Mouse (Mus musculus): ENCODE data around the gene Ugp2. TPM values are rescaled to one million over a fixed set of nuclear protein-coding genes. Genes with fewer than 3 reads are reported as not detected.
"Not testable (repeated sequence)": the region's sequence is repeated elsewhere in the genome, so short reads cannot be mapped to it uniquely, and the experiment has no call there.

Ugp2 gene
- polyA plus RNA-seq, 1 experiment: 11.6 TPM

DNA sequence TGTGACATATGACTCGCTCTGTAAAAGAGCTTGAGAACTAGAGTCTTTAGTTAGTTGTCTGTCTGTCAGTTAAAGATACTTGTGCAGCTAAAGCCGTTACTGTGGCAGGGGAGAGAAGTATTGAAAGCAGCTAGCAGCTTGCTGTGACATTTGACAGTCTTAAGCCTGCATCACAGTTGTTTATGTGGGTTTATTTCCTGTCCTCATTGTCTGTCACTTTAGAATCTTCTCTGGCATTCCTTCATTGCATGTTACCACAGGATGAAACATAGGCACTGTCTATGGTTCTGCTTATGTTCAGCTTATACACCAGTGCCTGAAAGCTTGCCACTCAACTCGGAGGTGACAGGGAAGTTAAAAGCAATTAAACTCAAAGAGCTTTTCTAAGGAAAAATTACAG is 67.4 kb downstream of the Ugp2 start:
- peaks cover 49% of the 10 kb centered on the region for H3K36me3 ChIP-seq (ENCODE audit: control insufficient read depth, insufficient read depth)

DNA sequence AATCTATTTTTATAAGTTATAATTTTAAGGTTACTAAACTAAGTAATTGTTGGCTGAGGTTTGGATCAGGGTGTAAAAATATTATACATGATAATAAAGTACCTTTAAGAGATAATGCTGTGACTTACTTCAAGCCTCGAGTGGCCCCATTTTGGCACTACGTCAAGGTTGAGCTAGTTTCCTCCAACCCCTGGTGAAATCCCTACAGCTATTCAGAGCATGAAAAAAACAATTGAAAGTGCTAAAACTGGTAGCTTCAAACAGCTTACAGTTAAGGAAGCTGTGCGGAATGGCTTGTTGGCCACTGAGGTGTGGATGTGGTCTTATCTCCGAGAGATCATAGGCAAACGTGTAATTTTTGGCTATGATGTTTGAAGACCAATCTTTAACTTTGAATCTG is 75.5 kb downstream of the Ugp2 start:
- Histone ChIP-seq H3K79me3 (ENCODE audit: low read depth) (no peaks in the 10 kb centered on the region), H3K36me3 (ENCODE audit: control insufficient read depth, insufficient read depth) (peaks cover 27% of the 10 kb centered on the region), H3ac (ENCODE audit: control insufficient read depth, insufficient read length, low read depth) (no peak overlapping the region), H3K79me2 (ENCODE audit: control insufficient read depth, insufficient read depth) (no peaks in the 10 kb centered on the region), H3K4me3 (ENCODE audit: insufficient read depth, poor library complexity, severe bottlenecking) (no peak overlapping the region), H3K27me3 (ENCODE audit: control insufficient read depth, insufficient read depth, insufficient read length) (no peaks in the 10 kb centered on the region)
- TF ChIP-seq MYOD1 (IDR thresholded peaks at IDR 0.05; ENCODE audit: control insufficient read depth, insufficient read length, low read depth): no peak
- no peak for TF ChIP-seq FOSL1 (IDR thresholded peaks at IDR 0.05; ENCODE audit: insufficient read depth, low read length, poor library complexity, severe bottlenecking)
- no peak for TF ChIP-seq USF1 (IDR thresholded peaks at IDR 0.05; ENCODE audit: low read depth)
- no peak for TF ChIP-seq MAX (IDR thresholded peaks at IDR 0.05)
- TF ChIP-seq MYOG (IDR thresholded peaks at IDR 0.05; ENCODE audit: control insufficient read depth, extremely low read depth, insufficient read length): no peak

More for the DNA sequence above, 67.4 kb downstream of the Ugp2 start:
- Histone ChIP-seq H3ac (ENCODE audit: control insufficient read depth, insufficient read length, low read depth) (no peak overlapping the region), H3K4me3 (ENCODE audit: insufficient read depth, poor library complexity, severe bottlenecking) (no peak overlapping the region), H3K79me3 (ENCODE audit: low read depth) (no peaks in the 10 kb centered on the region), H3K79me2 (ENCODE audit: control insufficient read depth, insufficient read depth) (no peaks in the 10 kb centered on the region), H3K27me3 (ENCODE audit: control insufficient read depth, insufficient read depth, insufficient read length) (no peaks in the 10 kb centered on the region)
- TF ChIP-seq MYOD1 (IDR thresholded peaks at IDR 0.05; ENCODE audit: control insufficient read depth, insufficient read length, low read depth): no peak
- no peak for TF ChIP-seq FOSL1 (IDR thresholded peaks at IDR 0.05; ENCODE audit: insufficient read depth, low read length, poor library complexity, severe bottlenecking)
- no peak for TF ChIP-seq MYOG (IDR thresholded peaks at IDR 0.05; ENCODE audit: control insufficient read depth, extremely low read depth, insufficient read length)
- TF ChIP-seq USF1 (IDR thresholded peaks at IDR 0.05; ENCODE audit: low read depth): no peak
- no peak for TF ChIP-seq CTCF (IDR thresholded peaks at IDR 0.05; ENCODE audit: control insufficient read depth, insufficient read depth, insufficient read length)
- no peak for TF ChIP-seq MAX (IDR thresholded peaks at IDR 0.05)
- TF ChIP-seq CEBPB (IDR thresholded peaks at IDR 0.05; ENCODE audit: low read depth): no peak

DNA sequence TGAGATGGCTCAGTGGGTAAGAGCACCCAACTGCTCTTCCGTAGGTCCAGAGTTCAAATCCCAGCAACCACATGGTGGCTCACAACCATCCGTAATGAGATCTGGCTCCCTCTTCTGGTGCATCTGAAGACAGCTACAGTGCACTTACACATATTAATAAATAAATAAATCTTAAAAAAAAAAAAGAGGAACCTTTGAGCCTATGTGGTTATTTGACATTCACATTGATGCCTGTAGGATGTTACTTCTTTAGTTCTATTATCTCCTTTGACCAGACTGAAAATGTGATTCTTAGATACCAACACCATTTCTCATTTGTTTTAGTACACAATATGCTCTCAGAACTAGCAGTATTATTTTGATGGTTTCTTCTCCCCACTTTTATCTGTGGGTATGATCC is 82.8 kb downstream of the Ugp2 start:
- not testable (repeated sequence) for H3K79me3 ChIP-seq (ENCODE audit: low read depth); H3K79me2 ChIP-seq (ENCODE audit: control insufficient read depth, insufficient read depth); H3K27me3 ChIP-seq (ENCODE audit: control insufficient read depth, insufficient read depth, insufficient read length); H3ac ChIP-seq (ENCODE audit: control insufficient read depth, insufficient read length, low read depth); H3K4me3 ChIP-seq (ENCODE audit: insufficient read depth, poor library complexity, severe bottlenecking)
- peaks cover 17% of the 10 kb centered on the region for H3K36me3 ChIP-seq (ENCODE audit: control insufficient read depth, insufficient read depth)

DNA sequence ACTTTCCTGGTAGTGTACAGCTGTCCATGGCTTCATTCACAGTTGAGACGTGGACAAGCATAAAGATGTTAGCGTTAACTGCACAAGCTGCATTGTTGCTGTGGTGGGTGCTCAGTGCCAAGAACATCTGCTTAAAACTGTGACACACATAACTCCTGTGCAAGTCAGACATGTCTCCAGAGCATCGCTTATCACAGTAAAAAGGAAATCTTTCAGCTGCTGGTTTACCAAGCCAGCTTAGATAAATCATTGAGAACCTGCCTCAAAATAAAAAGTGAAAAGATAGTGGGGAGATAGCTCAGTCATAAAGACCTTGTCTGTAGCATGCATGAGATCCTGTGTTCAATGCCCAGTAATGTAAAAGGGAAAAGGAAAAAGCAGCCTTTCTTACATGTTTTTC is 84.6 kb downstream of the Ugp2 start:
- H3ac ChIP-seq (ENCODE audit: control insufficient read depth, insufficient read length, low read depth): no peak overlapping the region
- no peak for TF ChIP-seq MYOG (IDR thresholded peaks at IDR 0.05; ENCODE audit: control insufficient read depth, extremely low read depth, insufficient read length)
- no peak for TF ChIP-seq FOSL1 (IDR thresholded peaks at IDR 0.05; ENCODE audit: insufficient read depth, low read length, poor library complexity, severe bottlenecking)
- no peak for TF ChIP-seq CEBPB (IDR thresholded peaks at IDR 0.05; ENCODE audit: low read depth)
- no peak for TF ChIP-seq MAX (IDR thresholded peaks at IDR 0.05)
- TF ChIP-seq MYOD1 (IDR thresholded peaks at IDR 0.05; ENCODE audit: control insufficient read depth, insufficient read length, low read depth): no peak
- TF ChIP-seq CTCF (IDR thresholded peaks at IDR 0.05; ENCODE audit: control insufficient read depth, insufficient read depth, insufficient read length): no peak
- TF ChIP-seq USF1 (IDR thresholded peaks at IDR 0.05; ENCODE audit: low read depth): no peak
- H3K36me3 ChIP-seq (ENCODE audit: control insufficient read depth, insufficient read depth): peaks cover 12% of the 10 kb centered on the region
- H3K4me3 ChIP-seq (ENCODE audit: insufficient read depth, poor library complexity, severe bottlenecking): no peak overlapping the region
- H3K27me3 ChIP-seq (ENCODE audit: control insufficient read depth, insufficient read depth, insufficient read length): no peaks in the 10 kb centered on the region
- peaks cover 4% of the 10 kb centered on the region for H3K79me3 ChIP-seq (ENCODE audit: low read depth)
- H3K79me2 ChIP-seq (ENCODE audit: control insufficient read depth, insufficient read depth): no peaks in the 10 kb centered on the region

DNA sequence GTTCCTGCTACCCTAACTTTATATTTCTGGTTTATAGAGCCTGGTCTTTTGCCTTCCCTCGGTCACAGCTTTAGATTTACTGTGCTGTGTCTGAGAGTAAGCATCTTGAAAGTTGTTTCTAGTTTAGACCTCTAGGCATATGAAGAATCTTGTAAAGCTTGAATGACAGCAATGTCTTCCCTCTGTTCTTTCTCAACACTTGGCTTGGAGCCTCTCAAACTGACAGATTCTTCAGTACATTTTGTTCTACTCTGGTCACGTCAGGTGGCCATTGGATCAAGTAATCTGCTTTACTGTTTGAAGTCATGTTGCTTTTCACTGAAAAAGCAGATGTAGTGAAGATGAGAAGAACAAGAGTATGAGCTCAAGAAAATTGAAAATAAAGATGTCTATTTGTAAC is 94.8 kb downstream of the Ugp2 start:
- Histone ChIP-seq H3K79me3 (ENCODE audit: low read depth) (no peaks in the 10 kb centered on the region), H3ac (ENCODE audit: control insufficient read depth, insufficient read length, low read depth) (no peak overlapping the region), H3K4me3 (ENCODE audit: insufficient read depth, poor library complexity, severe bottlenecking) (no peak overlapping the region), H3K79me2 (ENCODE audit: control insufficient read depth, insufficient read depth) (no peaks in the 10 kb centered on the region), H3K27me3 (ENCODE audit: control insufficient read depth, insufficient read depth, insufficient read length) (no peaks in the 10 kb centered on the region), H3K36me3 (ENCODE audit: control insufficient read depth, insufficient read depth) (peaks cover 34% of the 10 kb centered on the region)
- no peak for TF ChIP-seq USF1 (IDR thresholded peaks at IDR 0.05; ENCODE audit: low read depth)
- TF ChIP-seq FOSL1 (IDR thresholded peaks at IDR 0.05; ENCODE audit: insufficient read depth, low read length, poor library complexity, severe bottlenecking): no peak
- TF ChIP-seq MAX (IDR thresholded peaks at IDR 0.05): no peak
- no peak for TF ChIP-seq MYOG (IDR thresholded peaks at IDR 0.05; ENCODE audit: control insufficient read depth, extremely low read depth, insufficient read length)
- TF ChIP-seq MYOD1 (IDR thresholded peaks at IDR 0.05; ENCODE audit: control insufficient read depth, insufficient read length, low read depth): no peak
- TF ChIP-seq CEBPB (IDR thresholded peaks at IDR 0.05; ENCODE audit: low read depth): no peak
- no peak for TF ChIP-seq CTCF (IDR thresholded peaks at IDR 0.05; ENCODE audit: control insufficient read depth, insufficient read depth, insufficient read length)

Small RNAs within 50 kb of the gene (microRNA-seq; reads per million reads assigned to microRNA genes)
- gene Mir1933 (ENCODE audit: borderline microRNAs expressed): 1.0 reads per million, percentile 23 among the genes with 10 or more reads in this experiment

Other genes with a start within 250 kb of the Ugp2 start
- 6.3 TPM for gene Vps54, start 131.9 kb downstream of the Ugp2 start, polyA plus RNA-seq (2012; fragmentation: generic; extraction: Trizol)
- 2.6 TPM for gene Wdpcp, start 201.0 kb upstream of the Ugp2 start, polyA plus RNA-seq (2012; fragmentation: generic; extraction: Trizol)
- gene Mdh1, start 201.2 kb upstream of the Ugp2 start, polyA plus RNA-seq (2012; fragmentation: generic; extraction: Trizol): 127 TPM